Mouse (Mus musculus): Measurements from ENCODE around the gene Il23a. TPM values are rescaled to one million over a fixed set of nuclear protein-coding genes. Genes with fewer than 3 reads are reported as not detected.

The Il23a gene
- polyA plus RNA-seq (2014; fragmentation: Illumina TruSeq; extraction: RNeasy Lipid Tissue Mini Kit (QIAGEN cat#74804)) = not detected

DNA sequence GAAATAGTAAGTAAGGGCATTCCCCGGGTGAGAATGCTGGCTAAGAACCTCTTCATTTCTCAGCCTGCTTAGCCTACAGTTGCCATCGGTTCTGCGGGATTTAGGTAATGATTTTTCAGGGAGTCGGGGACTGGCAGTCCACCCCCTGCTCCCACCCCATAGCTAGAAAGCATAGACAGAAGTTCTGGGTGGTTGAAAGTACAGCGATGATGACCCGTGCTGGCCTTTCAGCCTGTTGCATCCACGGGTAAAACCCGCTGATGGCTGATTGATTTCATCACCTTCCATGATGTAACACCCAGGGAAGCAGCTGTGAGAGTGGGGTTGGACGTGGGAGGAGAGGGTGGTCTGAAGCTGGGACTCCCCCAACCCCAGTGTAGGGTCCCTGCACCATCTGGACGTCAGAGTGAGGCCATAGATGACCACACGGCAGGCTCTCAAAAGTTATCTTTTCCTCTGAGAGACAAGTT is at the start of gene Il23a:
Gene Il23a (minus strand): TSS at position 51 of the 470 bp plus-strand sequence.

DNA sequence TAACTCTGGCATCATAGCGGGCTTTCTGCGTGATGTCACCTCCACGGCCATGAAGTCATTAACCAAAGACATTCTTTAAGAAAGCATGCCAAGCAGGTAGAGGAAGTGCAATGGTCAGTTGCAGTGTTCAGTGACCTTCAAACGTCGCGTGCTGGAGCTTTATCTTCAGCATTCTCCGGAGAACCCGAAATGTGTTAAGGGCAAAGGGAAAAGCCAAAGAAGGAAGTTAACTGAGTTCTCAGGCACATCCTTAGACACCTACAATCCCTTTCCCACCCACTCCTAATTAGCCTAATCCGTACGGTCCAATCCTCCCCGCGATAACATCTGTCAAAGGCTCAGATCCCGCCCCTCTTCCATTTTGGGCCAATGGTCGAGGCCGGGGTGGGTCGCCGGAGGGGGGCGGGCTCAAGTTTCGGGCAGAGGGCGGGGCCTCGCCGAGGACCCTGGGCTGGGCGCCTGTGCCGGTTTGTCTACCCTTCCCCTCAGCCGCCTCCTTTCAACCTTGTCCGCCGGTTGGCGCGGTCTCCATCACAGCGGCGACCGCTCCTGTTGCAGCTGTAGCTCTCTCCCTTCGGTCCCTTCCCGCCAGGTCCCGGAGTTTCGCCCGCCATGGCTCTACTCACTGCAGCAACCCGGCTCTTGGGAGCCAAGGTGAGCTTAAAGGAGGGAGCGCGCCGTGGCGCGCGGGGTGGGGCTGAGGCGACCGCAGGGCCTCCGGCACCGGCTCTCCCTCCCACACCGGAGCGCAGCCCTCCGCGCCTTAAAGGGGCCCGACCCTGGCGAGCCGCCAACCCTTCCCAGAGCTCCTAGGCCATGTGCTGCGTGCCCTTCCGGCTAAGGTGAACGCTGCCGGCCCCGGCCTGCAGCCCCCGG is 39.0 kb upstream of the Il23a start, which contains the start of gene Cs:
Gene Cs (plus strand): TSS at position 429 of the 876 bp plus-strand sequence.

GRCm38 (mm10) chr10:128322141-128323108 is 23.9 kb upstream of the Il23a start, which contains the start of gene Cnpy2:
Cnpy2 (plus strand) TSS chr10:128322459.

GRCm38 (mm10) chr10:128303126-128304021 is 4.8 kb upstream of the Il23a start, which contains the start of gene Pan2:
Pan2 (plus strand) TSS chr10:128303335.

DNA sequence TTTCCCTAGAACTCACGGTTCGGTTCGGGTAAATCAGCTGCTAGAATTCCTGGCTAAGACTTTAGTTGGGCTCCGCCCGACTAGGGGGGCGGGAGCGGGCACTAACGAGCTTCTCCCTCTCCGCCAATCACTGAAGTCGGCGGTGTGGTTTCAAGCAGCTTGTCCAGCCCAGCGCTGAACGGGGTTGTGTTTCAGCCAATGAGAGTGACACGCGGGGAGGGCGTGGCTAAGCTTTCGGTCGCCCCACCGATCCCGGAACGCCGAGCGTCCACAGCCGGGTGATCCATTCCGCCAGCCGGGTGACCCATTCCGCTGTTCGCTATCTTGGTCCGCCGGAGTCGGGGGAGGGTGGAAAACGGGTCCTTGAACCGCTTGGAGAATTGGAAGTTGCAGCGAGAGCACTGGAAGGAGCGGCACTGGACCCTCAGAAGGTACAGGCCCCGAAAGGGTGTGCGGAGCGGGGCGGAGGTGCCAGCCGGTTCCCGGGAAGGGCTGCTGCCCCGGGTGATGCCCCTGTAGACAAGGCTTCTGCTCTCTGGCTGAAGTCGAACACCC is 28.2 kb downstream of the Il23a start, which contains the start of gene Stat2:
Gene Stat2 (plus strand): TSS at position 273 of the 555 bp plus-strand sequence.

DNA sequence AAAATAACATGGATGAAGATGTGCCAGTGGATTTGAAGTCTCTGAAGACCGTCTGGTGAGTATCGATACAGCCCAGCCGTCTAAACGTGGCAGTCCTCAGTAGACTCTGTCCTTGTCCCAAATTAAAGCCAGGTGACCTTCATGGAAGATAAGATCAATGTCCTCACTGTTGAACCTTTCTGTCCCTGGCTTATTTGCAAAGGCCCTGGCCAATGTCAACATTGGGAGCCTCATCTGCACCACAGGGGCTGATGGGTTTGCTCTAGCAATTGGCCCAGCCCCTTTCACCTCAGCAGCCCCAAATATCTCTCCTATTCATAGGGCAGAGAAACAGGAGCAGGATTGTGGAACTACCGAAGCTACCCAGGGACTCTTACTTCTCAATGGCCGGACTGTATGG is 30.2 kb downstream of the Il23a start, which contains the start of gene Apof:
Gene Apof (plus strand): TSS at position 301 of the 400 bp plus-strand sequence.

GRCm38 (mm10) chr10:128253677-128254255 is 44.8 kb downstream of the Il23a start, which contains the start of gene Apon:
Apon (plus strand) TSS chr10:128254096.

Other genes with a start within 250 kb of the Il23a start
- gene Ptges3, start 239.8 kb downstream of the Il23a start, polyA plus RNA-seq (2014; fragmentation: Illumina TruSeq; extraction: RNeasy Lipid Tissue Mini Kit (QIAGEN cat#74804)) = 754 TPM
- 436 TPM for gene Atp5b, start 215.5 kb downstream of the Il23a start, polyA plus RNA-seq (2014; fragmentation: Illumina TruSeq; extraction: RNeasy Lipid Tissue Mini Kit (QIAGEN cat#74804))
- gene Baz2a, start 207.2 kb downstream of the Il23a start, polyA plus RNA-seq (2014; fragmentation: Illumina TruSeq; extraction: RNeasy Lipid Tissue Mini Kit (QIAGEN cat#74804)) = 14.3 TPM
- gene Rbms2, start 118.5 kb downstream of the Il23a start, polyA plus RNA-seq (2014; fragmentation: Illumina TruSeq; extraction: RNeasy Lipid Tissue Mini Kit (QIAGEN cat#74804)) = 28.7 TPM
- gene Gls2, start 104.3 kb downstream of the Il23a start, polyA plus RNA-seq (2014; fragmentation: Illumina TruSeq; extraction: RNeasy Lipid Tissue Mini Kit (QIAGEN cat#74804)) = not detected
- gene Spryd4, start 86.9 kb downstream of the Il23a start, polyA plus RNA-seq (2014; fragmentation: Illumina TruSeq; extraction: RNeasy Lipid Tissue Mini Kit (QIAGEN cat#74804)) = 9.3 TPM
- gene Mip, start 72.9 kb downstream of the Il23a start, polyA plus RNA-seq (2014; fragmentation: Illumina TruSeq; extraction: RNeasy Lipid Tissue Mini Kit (QIAGEN cat#74804)) = not detected
- 2.7 TPM for gene Timeless, start 66.7 kb downstream of the Il23a start, polyA plus RNA-seq (2014; fragmentation: Illumina TruSeq; extraction: RNeasy Lipid Tissue Mini Kit (QIAGEN cat#74804))
- not detected for gene Apon, start 44.7 kb downstream of the Il23a start, polyA plus RNA-seq (2014; fragmentation: Illumina TruSeq; extraction: RNeasy Lipid Tissue Mini Kit (QIAGEN cat#74804))
- 1.00 TPM for gene Apof, start 30.1 kb downstream of the Il23a start, polyA plus RNA-seq (2014; fragmentation: Illumina TruSeq; extraction: RNeasy Lipid Tissue Mini Kit (QIAGEN cat#74804))
- gene Stat2, start 28.2 kb downstream of the Il23a start, polyA plus RNA-seq (2014; fragmentation: Illumina TruSeq; extraction: RNeasy Lipid Tissue Mini Kit (QIAGEN cat#74804)) = 7.4 TPM
- gene Pan2, start 4.6 kb upstream of the Il23a start, polyA plus RNA-seq (2014; fragmentation: Illumina TruSeq; extraction: RNeasy Lipid Tissue Mini Kit (QIAGEN cat#74804)) = 7.2 TPM
- 55.8 TPM for gene Cnpy2, start 23.7 kb upstream of the Il23a start, polyA plus RNA-seq (2014; fragmentation: Illumina TruSeq; extraction: RNeasy Lipid Tissue Mini Kit (QIAGEN cat#74804))
- 85.3 TPM for gene Cs, start 39.0 kb upstream of the Il23a start, polyA plus RNA-seq (2014; fragmentation: Illumina TruSeq; extraction: RNeasy Lipid Tissue Mini Kit (QIAGEN cat#74804))
- 3.9 TPM for gene Coq10a, start 70.2 kb upstream of the Il23a start, polyA plus RNA-seq (2014; fragmentation: Illumina TruSeq; extraction: RNeasy Lipid Tissue Mini Kit (QIAGEN cat#74804))
- gene Ankrd52, start 78.4 kb upstream of the Il23a start, polyA plus RNA-seq (2014; fragmentation: Illumina TruSeq; extraction: RNeasy Lipid Tissue Mini Kit (QIAGEN cat#74804)) = 8.8 TPM
- gene Slc39a5, start 102.5 kb upstream of the Il23a start, polyA plus RNA-seq (2014; fragmentation: Illumina TruSeq; extraction: RNeasy Lipid Tissue Mini Kit (QIAGEN cat#74804)) = not detected
- gene Nabp2, start 112.7 kb upstream of the Il23a start, polyA plus RNA-seq (2014; fragmentation: Illumina TruSeq; extraction: RNeasy Lipid Tissue Mini Kit (QIAGEN cat#74804)) = 13.7 TPM
- 10.5 TPM for gene Rnf41, start 112.9 kb upstream of the Il23a start, polyA plus RNA-seq (2014; fragmentation: Illumina TruSeq; extraction: RNeasy Lipid Tissue Mini Kit (QIAGEN cat#74804))
- 62.3 TPM for gene Smarcc2, start 160.5 kb upstream of the Il23a start, polyA plus RNA-seq (2014; fragmentation: Illumina TruSeq; extraction: RNeasy Lipid Tissue Mini Kit (QIAGEN cat#74804))
- 108 TPM for gene Myl6, start 195.4 kb upstream of the Il23a start, polyA plus RNA-seq (2014; fragmentation: Illumina TruSeq; extraction: RNeasy Lipid Tissue Mini Kit (QIAGEN cat#74804))
- not detected for gene Myl6b, start 199.9 kb upstream of the Il23a start, polyA plus RNA-seq (2014; fragmentation: Illumina TruSeq; extraction: RNeasy Lipid Tissue Mini Kit (QIAGEN cat#74804))
- gene Esyt1, start 227.1 kb upstream of the Il23a start, polyA plus RNA-seq (2014; fragmentation: Illumina TruSeq; extraction: RNeasy Lipid Tissue Mini Kit (QIAGEN cat#74804)) = 6.2 TPM
- 1.3 TPM for gene Zc3h10, start 249.0 kb upstream of the Il23a start, polyA plus RNA-seq (2014; fragmentation: Illumina TruSeq; extraction: RNeasy Lipid Tissue Mini Kit (QIAGEN cat#74804))

Data from ovary, adult 10 weeks (tissue).